Mouse (Mus musculus) retina, postnatal 7 days (tissue): ENCODE results near the gene Grid2ip.
A peak's percentile ranks its signal among the peaks of the same experiment; 100 is the strongest.
"Not testable (repeated sequence)": the region's sequence is repeated elsewhere in the genome, so short reads cannot be mapped to it uniquely, and the experiment has no call there.

Experiments
- DNase-seq: peaks from one replicate; pipeline ENCODE4 v3.0.0-alpha.2; 2012; ENCODE audit warnings: low read depth, low spot score

Grid2ip gene

DNA sequence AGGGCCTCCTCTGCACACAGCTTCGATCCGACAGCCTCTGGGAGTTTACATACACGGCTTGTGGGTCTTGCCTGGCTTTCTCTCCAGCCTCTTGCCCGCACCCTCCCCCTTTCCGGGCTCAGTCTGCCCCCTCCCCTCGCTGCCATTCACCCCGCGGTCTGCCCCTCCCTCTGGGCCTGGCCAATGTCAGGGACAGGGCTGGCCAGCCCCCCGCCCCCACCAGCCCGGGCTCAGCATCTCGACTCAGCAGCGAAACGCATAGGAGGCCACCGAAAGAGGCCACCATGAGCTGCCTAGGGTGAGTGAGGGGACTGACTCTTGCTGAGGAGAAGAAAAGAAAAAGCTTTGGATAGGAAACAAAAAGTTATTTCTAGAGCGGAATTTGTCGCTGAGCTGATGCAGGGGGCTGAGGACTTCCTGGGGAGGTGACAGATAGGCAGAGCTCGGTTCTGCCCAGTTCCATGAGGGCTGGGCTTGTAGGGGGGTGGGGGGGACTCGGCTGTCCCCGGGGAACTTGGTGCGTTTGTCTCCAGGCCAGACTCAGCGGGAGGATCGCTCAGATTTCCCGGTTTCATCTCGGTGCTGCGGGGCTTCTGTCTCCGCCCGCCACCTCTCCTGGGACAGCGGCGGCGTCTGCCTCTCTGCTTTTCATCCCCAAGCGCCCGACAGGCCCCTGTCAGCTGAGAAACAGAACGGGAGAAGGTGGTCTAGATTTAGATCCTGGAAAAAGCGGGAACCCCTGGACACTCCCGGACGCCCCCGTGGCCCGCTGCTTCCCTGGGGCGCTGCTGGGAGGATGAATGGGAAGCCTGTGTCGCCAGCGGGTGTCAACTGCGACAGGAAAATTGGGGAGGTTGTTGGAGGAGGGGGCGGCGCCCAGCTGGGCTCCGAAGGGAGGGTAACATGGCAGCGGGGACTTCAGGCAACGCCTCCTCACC lies 6.8 kb downstream of the Grid2ip start:
- DNase-seq = no peak

- no peak for DNase-seq
Measured at GRCm38 (mm10) chr5:143367931-143368330, 10.8 kb downstream of the Grid2ip start.

DNA sequence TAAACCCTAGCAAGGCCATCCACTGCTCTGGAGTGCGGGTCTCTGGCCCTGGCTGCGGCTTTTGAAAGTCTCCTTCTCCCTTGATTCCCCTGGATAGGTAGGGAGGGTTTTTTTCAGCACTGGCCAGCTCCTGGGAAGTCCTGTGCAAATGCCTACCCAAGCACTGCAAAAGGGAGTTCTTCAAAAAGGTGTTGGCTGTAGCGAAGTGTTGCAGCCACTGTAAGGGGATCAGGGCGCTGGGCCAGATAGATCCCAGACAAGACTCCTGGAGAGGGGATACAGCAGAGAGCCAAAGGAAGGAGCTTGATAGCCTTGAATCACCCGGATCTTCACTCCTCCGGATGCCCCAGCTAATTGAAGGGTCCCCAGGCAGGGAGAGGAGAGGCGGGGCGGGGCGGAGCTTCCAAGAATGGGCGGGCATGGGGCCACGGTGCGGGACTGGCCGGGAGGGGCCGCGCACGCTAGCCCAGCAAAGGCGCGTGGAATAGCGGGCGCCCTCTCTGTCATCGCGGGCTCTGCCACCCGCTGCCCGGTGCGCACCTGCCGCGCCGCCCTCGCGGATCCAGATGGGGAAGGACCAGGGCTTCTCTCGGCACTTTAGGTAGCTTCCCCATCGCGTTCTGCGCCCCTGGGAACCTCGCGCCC lies 12.6 kb downstream of the Grid2ip start:
- no peak for DNase-seq

GRCm38 (mm10) chr5:143370416-143371145 lies 13.4 kb downstream of the Grid2ip start:
- DNase-seq = no peak

DNA sequence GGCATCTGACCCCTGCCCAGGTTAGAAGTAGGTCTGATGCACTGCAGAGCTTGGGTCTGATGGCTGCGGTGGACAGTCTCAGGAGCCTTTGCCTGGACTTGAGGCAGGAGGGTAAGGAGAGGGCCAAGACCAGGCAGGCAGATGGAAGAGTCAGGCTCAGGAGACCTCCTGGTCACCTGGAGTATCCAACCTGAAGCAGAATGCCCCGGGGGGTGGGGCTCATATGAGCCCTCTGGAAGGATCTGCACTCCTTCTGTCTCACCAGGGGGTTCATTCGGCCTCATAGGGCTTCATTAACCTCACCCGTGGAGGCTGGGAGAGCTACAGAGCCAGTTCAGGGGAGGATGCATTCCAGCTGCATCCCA lies 14.0 kb downstream of the Grid2ip start:
- no peak for DNase-seq

DNA sequence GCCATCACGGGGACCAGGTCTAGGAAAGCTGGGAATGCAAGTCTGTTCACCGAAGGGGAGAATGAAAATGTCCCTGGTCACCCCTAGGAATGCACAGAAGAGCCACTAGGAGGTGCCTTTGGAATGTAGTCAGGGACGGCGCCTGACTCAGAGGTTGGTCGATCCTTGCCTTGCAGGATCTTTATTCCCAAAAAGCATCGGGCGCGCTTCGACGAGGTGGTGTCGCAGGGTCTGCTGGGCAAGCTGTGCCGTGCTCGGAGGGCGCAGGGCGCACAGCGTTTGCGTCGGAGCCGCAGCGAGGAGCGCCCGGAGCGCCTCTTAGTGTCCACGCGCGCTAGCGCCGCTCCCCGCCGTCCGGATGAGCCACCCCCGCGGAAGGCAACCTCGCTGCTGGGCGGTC lies 15.7 kb downstream of the Grid2ip start:
- DNase-seq = no peak

DNA sequence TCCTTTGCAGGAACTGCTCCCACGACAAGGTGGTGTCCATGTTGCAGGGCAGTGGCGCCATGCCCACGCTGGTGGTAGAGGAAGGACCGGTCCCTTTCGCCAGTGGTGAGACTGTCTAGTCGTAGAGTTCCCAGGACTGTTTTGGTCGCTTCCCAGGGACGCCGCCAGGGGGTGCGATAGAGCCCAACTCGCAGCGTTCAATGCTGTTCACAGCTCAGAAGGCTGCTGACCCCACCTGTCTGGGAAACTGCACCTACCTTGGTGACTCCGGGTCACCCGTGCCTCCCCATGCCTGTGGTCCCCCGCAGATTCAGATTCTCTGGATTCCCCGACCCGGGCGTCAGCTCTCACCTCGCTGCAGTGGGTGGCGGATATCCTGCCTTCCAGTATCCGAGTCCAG lies 18.1 kb downstream of the Grid2ip start:
- peak; percentile 50 for DNase-seq

GRCm38 (mm10) chr5:143376156-143376555 lies 19.0 kb downstream of the Grid2ip start:
- no peak for DNase-seq

DNA sequence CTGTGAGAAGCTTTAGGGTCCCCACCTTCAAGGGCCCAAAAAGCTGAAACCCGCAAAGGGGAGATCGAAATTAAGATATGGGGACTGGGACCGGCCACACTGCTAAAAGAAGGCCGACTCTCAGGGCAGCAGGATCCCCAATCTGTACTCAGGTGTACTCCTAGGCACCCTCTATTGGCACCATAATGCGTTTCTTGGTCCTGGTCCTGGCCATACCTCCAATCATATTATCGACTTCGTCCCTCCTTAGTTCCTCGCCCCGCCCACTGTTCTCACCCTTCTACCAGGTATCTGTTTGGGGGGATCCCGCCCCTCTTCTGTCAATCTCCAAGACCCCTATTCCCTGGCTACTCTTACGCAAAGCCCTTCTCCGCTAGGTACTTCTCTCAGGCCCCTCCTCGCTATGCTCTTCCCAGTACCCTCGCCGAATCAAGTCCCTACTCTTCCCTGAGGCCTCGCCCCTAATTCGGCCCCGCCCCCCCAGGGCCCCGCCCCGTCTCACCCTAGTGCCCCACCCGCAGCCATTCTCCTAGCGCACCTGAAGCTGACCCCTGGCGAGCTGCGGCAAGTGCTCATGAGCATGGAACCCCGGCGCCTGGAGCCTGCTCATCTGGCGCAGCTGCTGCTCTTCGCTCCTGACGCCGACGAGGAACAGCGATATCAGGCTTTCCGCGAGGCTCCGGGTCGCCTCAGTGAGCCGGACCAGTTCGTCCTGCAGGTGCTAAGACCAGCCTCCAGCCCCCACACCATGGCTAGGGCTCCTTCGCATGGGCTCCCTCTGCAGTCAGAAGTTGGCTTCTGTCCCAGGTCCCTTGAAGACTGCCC lies 29.9 kb downstream of the Grid2ip start:
- DNase-seq = no peak

GRCm38 (mm10) chr5:143394184-143394583 lies 37.0 kb downstream of the Grid2ip start:
- DNase-seq = no peak

- DNase-seq = not testable (repeated sequence)
Measured at GRCm38 (mm10) chr5:143394966-143395365, 37.8 kb downstream of the Grid2ip start.

DNA sequence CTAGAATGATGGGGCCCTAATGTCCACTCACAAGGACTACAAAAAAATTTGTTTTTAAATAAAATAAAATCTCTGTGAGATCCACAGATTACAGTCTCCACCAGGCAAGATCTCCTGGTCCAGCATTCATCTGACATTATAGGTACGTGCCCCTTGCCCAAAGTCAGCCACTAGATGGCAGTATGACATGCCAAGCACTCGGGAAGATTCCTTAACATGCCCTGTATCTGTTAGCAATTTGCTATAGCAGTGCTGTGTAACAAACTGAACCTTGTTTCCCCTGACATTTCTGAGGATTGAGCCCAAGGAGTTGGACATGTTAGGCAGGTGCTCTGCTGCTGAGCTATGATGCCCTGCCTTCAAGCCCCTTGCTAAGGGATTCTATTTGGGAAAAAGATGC lies 38.5 kb downstream of the Grid2ip start:
- DNase-seq = no peak

DNA sequence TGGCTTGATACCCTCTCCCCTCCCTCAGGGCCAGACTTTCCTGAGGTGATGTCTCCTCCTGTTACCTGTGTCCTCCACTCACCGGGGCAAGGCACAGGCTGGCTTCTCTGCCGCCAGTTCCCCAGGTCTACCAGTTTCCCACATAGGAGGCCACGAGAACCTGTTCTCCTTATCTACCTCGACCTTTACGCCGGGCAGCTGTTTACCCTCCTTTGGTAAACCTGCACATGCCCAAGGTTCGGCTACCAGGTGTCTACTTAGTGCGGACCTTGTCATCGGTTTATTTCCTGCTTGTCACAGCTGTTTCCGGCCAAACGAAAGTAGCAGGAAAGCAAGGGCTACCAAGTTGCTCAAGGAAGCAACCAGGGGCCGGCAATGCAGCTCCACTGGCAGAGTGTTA lies 43.4 kb downstream of the Grid2ip start:
- no peak for DNase-seq

- DNase-seq = no peak
Measured at GRCm38 (mm10) chr5:143401556-143401955, 44.4 kb downstream of the Grid2ip start.

GRCm38 (mm10) chr5:143403221-143404147 lies 46.3 kb downstream of the Grid2ip start, which contains the start of gene Kdelr2:
TSS of gene Kdelr2 (plus strand) at chr5:143403838.
- DNase-seq = peak; percentile 78

DNA sequence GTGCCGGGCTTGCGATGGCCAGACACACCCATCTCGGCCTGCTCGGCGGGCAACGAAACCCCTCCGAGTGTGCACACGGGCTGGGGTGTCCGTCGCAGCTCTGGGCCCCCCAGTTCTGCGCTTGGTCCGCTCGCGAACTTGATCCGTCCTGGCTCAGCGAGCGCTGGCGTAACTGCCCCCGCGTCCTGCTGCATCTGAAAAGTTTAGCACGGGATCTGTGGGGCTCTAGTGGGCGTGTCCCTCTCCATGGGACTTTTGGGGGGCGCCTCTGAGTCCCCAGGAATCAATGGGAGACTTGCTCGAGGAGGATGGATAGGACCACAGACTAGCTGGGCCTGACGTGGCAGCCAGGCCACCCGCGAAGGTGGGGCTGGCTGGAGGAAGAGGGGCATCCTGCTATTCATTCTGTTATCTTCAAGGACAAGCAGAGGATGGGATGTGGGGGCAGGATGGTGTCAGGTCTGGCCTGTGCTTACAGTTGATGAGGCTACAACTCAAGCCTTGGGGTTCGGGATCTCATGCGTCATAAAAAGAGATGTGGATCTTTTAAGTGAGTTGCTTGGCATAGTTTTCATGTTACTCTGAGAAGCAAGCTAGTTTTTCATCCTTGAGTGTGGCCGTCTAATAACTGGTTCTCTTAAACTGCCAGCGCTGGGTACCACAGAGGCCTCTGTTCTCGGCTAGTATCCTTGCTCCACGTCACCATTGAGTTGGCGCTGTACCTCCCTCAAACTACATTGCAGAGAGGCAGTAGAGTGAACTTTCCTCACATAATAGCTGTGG lies 47.2 kb downstream of the Grid2ip start:
- no peak for DNase-seq

GRCm38 (mm10) chr5:143405200-143405599 lies 48.1 kb downstream of the Grid2ip start:
- DNase-seq = no peak

- no peak for DNase-seq
Measured at GRCm38 (mm10) chr5:143406548-143406947, 49.4 kb downstream of the Grid2ip start.

DNA sequence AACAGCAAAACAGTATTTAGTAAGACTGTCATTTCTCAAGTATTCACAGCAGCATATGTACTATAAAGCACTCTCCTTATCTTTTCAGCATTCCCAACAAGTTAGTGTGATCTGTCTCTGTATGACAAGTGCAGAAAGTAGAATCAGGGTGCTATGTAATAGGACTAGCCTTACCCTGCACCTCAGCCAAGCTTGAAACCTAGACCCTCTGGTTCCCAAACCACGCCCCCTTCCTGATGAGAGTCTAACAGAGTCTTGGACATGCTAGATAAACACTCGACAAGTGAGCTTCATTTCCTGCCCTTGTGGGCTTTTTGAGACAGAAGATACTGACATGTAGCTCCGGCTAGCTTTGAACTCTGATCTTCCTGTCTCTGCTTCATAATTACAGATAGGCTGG lies 52.1 kb downstream of the Grid2ip start:
- no peak for DNase-seq
